Mouse (Mus musculus) hindbrain, embryonic 14.5 days (tissue): ENCODE data around the gene Hk2. TPM values are rescaled to one million over a fixed set of nuclear protein-coding genes. Genes with fewer than 3 reads are reported as not detected.
A peak's percentile ranks its signal among the peaks of the same experiment; 100 is the strongest.

ENCODE experiments used
- ATAC-seq: fragments of 200-750 bp; cut with Nextera tagmentation; 2 replicates; pipeline ENCODE4 v1.8.0; 2017; ENCODE audit warnings: moderate number of reproducible peaks, mild to moderate bottlenecking, moderate TSS enrichment, moderate library complexity; ENCODE audit not compliant: low FRiP score
- DNase-seq: peaks from one replicate; pipeline ENCODE4 v3.0.0-alpha.2; 2015; ENCODE audit warnings: low spot score
- H3K27ac ChIP-seq: fragments of 300-500 bp; sonication (generic); 2 replicates; pipeline ENCODE4 v1.5.1; 2014; ENCODE audit warnings: mild to moderate bottlenecking, moderate library complexity
- H3K27me3 ChIP-seq: fragments of 300-500 bp; sonication (generic); 2 replicates; pipeline ENCODE4 v1.6.1; 2014; ENCODE audit warnings: mild to moderate bottlenecking, low read length, mixed read lengths; ENCODE audit not compliant: control insufficient read depth, insufficient read depth
- H3K36me3 ChIP-seq: fragments of 300-500 bp; sonication (generic); replicated peaks from 2 replicates; pipeline ENCODE4 v1.6.1; 2014; ENCODE audit not compliant: control insufficient read depth, insufficient read depth
- H3K4me1 ChIP-seq: fragments of 300-500 bp; sonication (generic); replicated peaks from 2 replicates; pipeline ENCODE4 v1.6.1; 2014; ENCODE audit warnings: antibody characterized with exemption, low read length, mixed read lengths; ENCODE audit not compliant: control insufficient read depth, insufficient read depth
- H3K4me2 ChIP-seq: fragments of 300-500 bp; sonication (generic); replicated peaks from 2 replicates; pipeline ENCODE4 v1.6.1; 2014; ENCODE audit warnings: mild to moderate bottlenecking, moderate library complexity
- H3K4me3 ChIP-seq: fragments of 300-500 bp; sonication (generic); replicated peaks from 2 replicates; pipeline ENCODE4 v1.5.1; 2014; ENCODE audit warnings: mild to moderate bottlenecking, low read length
- H3K9ac ChIP-seq: fragments of 300-500 bp; sonication (generic); 2 replicates; pipeline ENCODE4 v1.6.1; 2014
- H3K9me3 ChIP-seq: fragments of 300-500 bp; sonication (generic); 2 replicates; pipeline ENCODE4 v1.6.1; 2016; ENCODE audit warnings: low read length; ENCODE audit not compliant: control insufficient read depth
- WGBS: fragments of 180-500 bp; shearing (Covaris S2); extraction: QIAGEN DNeasy Blood & Tissue Kit; methylation state at CpG from one replicate; pipeline ENCODE4 v1.1.7; 2014; 5-methylcytosine and 5-hydroxymethylcytosine counted together
- polyA plus RNA-seq: library from polyadenylated mRNA; unstranded; fragments of >200 nt; fragmentation: Nextera tagmentation; extraction: Ambion mirVana; gene quantifications from 2 replicates; pipeline ENCODE4 v1.2.1, GENCODE M21; 2014

The Hk2 gene
- polyA plus RNA-seq, 1 experiment from 2014 or later, result 2.4 TPM

DNA sequence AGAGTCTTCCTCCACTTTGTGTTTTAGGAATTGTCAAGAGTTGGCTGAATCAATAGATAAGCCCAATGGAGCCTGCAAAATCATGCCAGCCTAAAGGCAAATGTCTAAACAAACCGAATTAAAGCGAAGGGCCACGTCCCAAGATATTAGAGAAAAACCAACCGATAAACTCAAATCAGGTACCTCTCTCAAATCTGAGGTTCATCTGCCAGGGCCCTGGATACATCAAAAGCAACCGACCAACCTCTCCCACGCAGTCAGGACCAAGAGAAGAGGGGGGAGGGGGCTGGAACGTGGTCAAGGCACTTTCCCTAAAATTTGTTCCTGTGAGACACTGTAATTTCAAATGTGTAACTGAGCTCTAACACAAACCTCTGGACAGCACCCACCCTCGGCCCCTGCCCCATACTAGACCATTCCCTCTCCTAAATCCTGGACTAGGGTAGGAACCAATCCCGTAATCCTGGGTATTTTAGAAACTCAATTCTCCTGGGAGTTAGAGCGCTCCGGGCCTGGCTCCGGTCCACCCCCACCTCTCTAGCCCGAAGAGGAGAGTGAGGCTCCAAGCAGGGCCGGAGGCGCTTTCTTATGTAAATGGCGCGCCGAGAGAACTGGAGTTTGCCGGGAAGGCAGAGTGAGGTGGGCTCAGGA, 1.7 kb downstream of the Hk2 start:
- H3K4me1 ChIP-seq, result no peaks in the 10 kb centered on the region; the same call in 1 of the 2 replicates
- peak; percentile 54 for DNase-seq
- no peak for ATAC-seq
- no peaks in the 10 kb centered on the region for H3K9me3 ChIP-seq
- H3K36me3 ChIP-seq, result no peaks in the 10 kb centered on the region
- WGBS, result under 1% methylated on average over 19 of the region's 19 CpGs
- H3K4me2 ChIP-seq, result peak overlapping the region; percentile 96
- peaks cover 11% of the 10 kb centered on the region for H3K27me3 ChIP-seq
- peak overlapping the region; percentile 47 for H3K4me3 ChIP-seq
- no peak overlapping the region for H3K27ac ChIP-seq
- no peak overlapping the region for H3K9ac ChIP-seq

DNA sequence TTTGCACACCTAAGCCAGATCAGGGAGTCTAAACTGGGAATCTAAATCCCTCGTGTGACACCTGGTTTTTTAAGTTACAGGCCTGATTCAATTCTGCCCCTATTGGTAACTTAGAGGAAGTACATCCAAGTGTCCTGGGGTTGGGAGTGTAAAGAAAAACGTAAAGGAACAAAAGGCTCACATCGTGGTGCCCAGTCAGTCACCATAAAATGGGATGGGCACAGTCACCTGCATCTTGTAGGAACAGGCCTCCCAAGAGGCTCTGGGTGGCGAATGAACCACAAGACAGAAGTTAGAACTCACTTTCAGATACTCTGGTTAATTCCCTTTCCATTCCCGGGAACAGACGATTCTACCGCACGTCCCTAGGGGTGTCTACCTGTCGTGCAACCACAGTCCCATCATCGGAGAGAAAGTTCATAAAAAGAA, 2.3 kb downstream of the Hk2 start:
- under 1% methylated on average over 10 of the region's 10 CpGs for WGBS
- Histone ChIP-seq H3K4me1 (no peaks in the 10 kb centered on the region; the same call in 1 of the 2 replicates), H3K9me3 (no peaks in the 10 kb centered on the region), H3K4me2 (peak overlapping the region; percentile 96), H3K27me3 (peaks cover 11% of the 10 kb centered on the region), H3K4me3 (peak overlapping the region; percentile 47), H3K36me3 (no peaks in the 10 kb centered on the region), H3K9ac (no peak overlapping the region), H3K27ac (no peak overlapping the region)
- ATAC-seq, result no peak
- peak; percentile 29 for DNase-seq

DNA sequence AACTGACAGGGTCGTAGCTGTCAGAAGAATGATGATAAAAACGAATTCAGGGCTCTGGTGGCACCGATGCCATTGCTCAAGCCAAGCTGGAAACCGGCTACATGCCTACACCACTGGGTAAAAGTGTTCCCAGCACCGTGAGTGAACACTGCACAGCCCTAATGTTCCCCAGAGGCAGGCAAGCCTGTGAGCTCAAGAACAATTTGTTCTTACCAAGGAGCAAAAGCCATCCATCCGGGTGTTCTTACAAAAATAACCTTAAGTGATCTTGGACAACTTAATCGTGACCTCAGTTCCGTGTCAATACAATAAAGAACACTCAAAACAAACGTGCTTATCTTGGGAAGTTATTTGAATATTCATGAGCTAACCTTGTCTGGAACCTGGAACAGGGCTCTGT, 3.2 kb downstream of the Hk2 start:
- Histone ChIP-seq H3K27ac (no peak overlapping the region), H3K4me3 (no peak overlapping the region), H3K4me2 (no peak overlapping the region), H3K36me3 (no peaks in the 10 kb centered on the region), H3K4me1 (no peaks in the 10 kb centered on the region; the same call in 1 of the 2 replicates), H3K9ac (no peak overlapping the region), H3K9me3 (no peaks in the 10 kb centered on the region), H3K27me3 (peaks cover 11% of the 10 kb centered on the region)
- 61% methylated on average over 9 of the region's 9 CpGs for WGBS
- no peak for DNase-seq
- ATAC-seq, result no peak

DNA sequence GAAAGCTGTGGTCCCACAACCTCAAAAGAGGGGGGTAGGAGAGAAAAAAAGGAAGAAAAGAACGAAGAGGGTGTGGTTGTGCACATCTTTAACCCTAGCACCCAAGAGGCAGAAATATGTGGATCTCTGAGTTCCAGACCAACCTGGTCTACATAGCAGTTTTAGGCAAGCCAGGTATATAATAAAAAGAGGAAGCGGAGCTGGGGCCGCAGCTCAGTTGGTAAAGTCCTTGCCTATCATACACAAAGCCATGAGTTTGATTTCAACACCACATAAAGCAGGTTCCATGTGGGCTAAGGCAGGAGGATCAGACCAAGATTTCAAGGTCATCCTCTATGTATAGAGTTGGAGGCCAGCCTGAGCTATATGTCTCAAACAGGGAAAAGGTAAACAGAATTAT, 4.0 kb downstream of the Hk2 start:
- WGBS, result 82% methylated on average over 3 of the region's 3 CpGs
- DNase-seq (no peak), ATAC-seq (no peak)
- H3K27me3 ChIP-seq, result peaks cover 9% of the 10 kb centered on the region
- no peaks in the 10 kb centered on the region; the same call in 1 of the 2 replicates for H3K4me1 ChIP-seq
- H3K9me3 ChIP-seq, result no peaks in the 10 kb centered on the region
- no peak overlapping the region for H3K4me2 ChIP-seq
- no peak overlapping the region for H3K27ac ChIP-seq
- H3K36me3 ChIP-seq, result no peaks in the 10 kb centered on the region
- no peak overlapping the region for H3K4me3 ChIP-seq
- no peak overlapping the region for H3K9ac ChIP-seq

DNA sequence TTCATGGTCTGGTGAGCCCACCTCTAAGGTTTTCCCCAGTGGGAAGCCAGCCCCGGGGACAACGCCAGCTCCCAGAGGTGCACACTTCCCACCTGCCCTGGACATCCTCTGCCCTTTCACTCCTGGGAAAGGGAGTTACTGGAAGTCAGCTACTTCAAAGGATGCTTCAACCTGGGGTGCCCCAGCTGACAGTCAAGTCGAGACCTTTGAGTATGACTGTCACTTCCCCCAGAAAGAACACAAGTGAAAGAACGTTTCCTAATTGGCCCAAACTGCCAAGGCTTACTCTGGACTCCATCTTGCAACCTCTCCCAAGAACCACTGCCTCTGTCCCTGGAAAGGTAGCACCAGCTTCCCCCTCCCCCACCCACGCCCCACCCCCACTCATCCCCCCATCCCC, 4.5 kb downstream of the Hk2 start:
- no peak for DNase-seq
- Histone ChIP-seq H3K36me3 (no peaks in the 10 kb centered on the region), H3K4me1 (no peaks in the 10 kb centered on the region; the same call in 1 of the 2 replicates), H3K9me3 (no peaks in the 10 kb centered on the region), H3K27me3 (peaks cover 4% of the 10 kb centered on the region), H3K4me2 (no peak overlapping the region), H3K9ac (no peak overlapping the region), H3K4me3 (no peak overlapping the region), H3K27ac (no peak overlapping the region)
- ATAC-seq, result no peak
- WGBS, result 69% methylated on average over 4 of the region's 5 CpGs

DNA sequence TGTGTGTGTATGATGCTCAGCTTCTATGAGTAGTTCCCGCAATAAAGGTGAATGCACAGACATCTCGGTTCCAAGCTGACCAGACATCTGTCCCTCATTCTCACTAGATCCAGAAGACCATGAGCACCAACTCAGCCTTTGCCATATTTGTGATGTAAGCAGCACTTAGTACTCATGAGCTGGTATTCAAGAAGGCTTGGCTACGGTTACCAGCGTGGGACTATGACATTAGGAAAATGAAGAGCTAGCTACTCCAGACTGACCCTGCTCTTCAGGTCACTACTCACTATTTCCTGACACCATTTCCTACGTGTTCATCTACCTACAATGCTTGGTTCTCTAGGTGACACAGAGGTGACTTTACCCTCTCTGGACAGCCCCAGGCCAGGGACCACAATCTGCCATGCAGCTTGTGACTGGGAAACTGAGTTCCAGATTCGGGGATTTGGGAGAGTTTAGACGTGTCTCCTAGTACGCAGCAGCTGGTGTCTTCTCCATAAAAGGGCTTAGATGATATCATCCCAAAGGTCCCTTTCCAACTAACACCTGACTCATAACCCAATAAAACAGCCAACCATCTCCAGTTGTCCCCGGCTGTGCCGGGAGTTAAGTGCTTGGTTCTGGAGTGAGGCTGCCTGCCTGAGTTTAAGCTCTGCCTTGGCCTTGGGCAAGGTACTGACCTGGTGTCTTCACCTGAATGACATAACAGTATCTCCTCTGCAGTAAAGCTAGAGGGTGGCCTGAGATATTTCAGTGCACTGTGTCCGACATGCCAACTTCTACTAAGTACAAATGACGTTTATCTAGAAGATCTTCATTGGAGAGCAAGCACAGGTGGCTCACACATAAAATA, 6.3 kb downstream of the Hk2 start:
- Histone ChIP-seq H3K4me1 (no peaks in the 10 kb centered on the region), H3K27ac (no peak overlapping the region), H3K4me3 (no peak overlapping the region), H3K9me3 (no peaks in the 10 kb centered on the region), H3K27me3 (peaks cover 4% of the 10 kb centered on the region), H3K36me3 (no peaks in the 10 kb centered on the region), H3K9ac (no peak overlapping the region), H3K4me2 (no peak overlapping the region)
- DNase-seq (no peak), ATAC-seq (no peak)
- 92% methylated on average over 12 of the region's 12 CpGs for WGBS

- no peak for DNase-seq
- H3K9me3 ChIP-seq, result no peaks in the 10 kb centered on the region
- no peaks in the 10 kb centered on the region for H3K4me1 ChIP-seq
- H3K9ac ChIP-seq, result no peak overlapping the region
- H3K4me3 ChIP-seq, result no peak overlapping the region
- no peaks in the 10 kb centered on the region for H3K27me3 ChIP-seq
- ATAC-seq, result no peak
- no peak overlapping the region for H3K4me2 ChIP-seq
- no peaks in the 10 kb centered on the region for H3K36me3 ChIP-seq
- no peak overlapping the region for H3K27ac ChIP-seq
- WGBS, result 74% methylated on average over 4 of the region's 4 CpGs
Observed at GRCm38 (mm10) chr6:82766636-82767035, 7.6 kb downstream of the Hk2 start.

DNA sequence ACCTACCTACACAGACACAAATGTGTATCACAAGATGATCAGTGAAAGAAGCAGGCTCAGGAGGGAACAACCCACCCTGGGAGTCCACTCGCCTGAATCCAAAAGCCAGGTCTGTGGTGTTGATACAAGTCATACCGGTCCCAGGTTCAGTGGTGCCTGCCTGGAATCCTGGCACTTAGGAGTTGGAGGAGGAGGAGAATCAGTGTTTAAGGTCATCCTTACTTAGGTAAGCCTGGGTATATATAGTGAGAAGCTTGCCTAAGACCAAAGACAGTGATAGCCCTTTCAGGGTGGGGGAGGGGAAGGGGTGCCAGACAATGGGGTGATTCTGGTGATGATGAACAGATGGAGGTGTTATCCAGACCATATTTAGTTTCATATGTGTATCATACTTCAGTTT, 9.0 kb downstream of the Hk2 start:
- Histone ChIP-seq H3K27ac (no peak overlapping the region), H3K9me3 (no peaks in the 10 kb centered on the region), H3K4me3 (no peak overlapping the region), H3K27me3 (no peaks in the 10 kb centered on the region), H3K9ac (no peak overlapping the region), H3K4me1 (no peaks in the 10 kb centered on the region), H3K36me3 (no peaks in the 10 kb centered on the region), H3K4me2 (no peak overlapping the region)
- DNase-seq, result no peak
- ATAC-seq, result no peak
- WGBS, result 96% methylated on average over 2 of the region's 2 CpGs

GRCm38 (mm10) chr6:82763871-82764503, 10.3 kb downstream of the Hk2 start:
- H3K4me3 ChIP-seq, result no peak overlapping the region
- no peaks in the 10 kb centered on the region for H3K27me3 ChIP-seq
- no peak overlapping the region for H3K27ac ChIP-seq
- no peaks in the 10 kb centered on the region for H3K4me1 ChIP-seq
- no peak overlapping the region for H3K9ac ChIP-seq
- no peaks in the 10 kb centered on the region for H3K9me3 ChIP-seq
- WGBS, result 56% methylated on average over 9 of the region's 9 CpGs
- no peak for DNase-seq
- no peak for ATAC-seq
- no peaks in the 10 kb centered on the region for H3K36me3 ChIP-seq
- H3K4me2 ChIP-seq, result no peak overlapping the region
